In the genomic region with DNA sequence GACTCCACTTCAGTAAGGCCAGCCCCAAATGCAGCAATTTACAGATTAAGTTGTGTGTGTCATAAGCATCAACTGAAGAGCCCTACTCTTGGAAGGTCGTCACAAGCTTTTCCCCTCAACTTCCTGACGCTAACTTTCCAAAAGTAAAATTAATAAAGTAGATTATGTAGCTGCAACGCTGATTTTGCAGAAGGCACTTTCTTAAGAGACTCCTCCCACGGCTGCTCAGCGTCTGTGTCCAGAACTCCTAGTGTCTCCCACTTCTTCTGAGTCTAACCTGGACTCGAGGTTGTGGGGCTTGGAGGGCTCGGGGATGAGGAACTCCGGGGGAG, we compare ENCODE assay signal across 8 mouse cellular contexts. TPM values are rescaled to one million over a fixed set of nuclear protein-coding genes. Genes with fewer than 3 reads are reported as not detected.
DNase-seq lines count a peak whose midpoint lies in the region; ATAC-seq and TF ChIP-seq lines count a peak whose summit lies in the region.

No protein-coding gene starts in this region.

- H3K9me3 ChIP-seq in heart, postnatal 0 days (replicated peaks; ENCODE audit: control insufficient read depth, low read length) = no peaks in the 10 kb centered on the region
- H3K9me3 ChIP-seq in MEL (replicated peaks; ENCODE audit: insufficient read depth, low read length) = no peaks in the 10 kb centered on the region
- H3K9me3 ChIP-seq in forebrain, postnatal 0 days (ENCODE audit: low read length) = no peaks in the 10 kb centered on the region
- no peaks in the 10 kb centered on the region for H3K9me3 ChIP-seq in midbrain, embryonic 10.5 days (replicated peaks)

- H3K4me3 ChIP-seq in heart, postnatal 0 days (ENCODE audit: low read depth, low read length) = peak overlapping the region; percentile 91
- peak overlapping the region; percentile 91 to 99 for H3K4me3 ChIP-seq in MEL (ENCODE audit: control insufficient read depth in 1 of 2, insufficient read depth in 1 of 2, low read depth in 2 of 2, low read length in 2 of 2)
- H3K4me3 ChIP-seq in forebrain, postnatal 0 days (ENCODE audit: low read depth, low read length) = peak overlapping the region; percentile 83
- H3K4me3 ChIP-seq in midbrain, embryonic 10.5 days = peak overlapping the region; percentile 96

- no peaks in the 10 kb centered on the region for H3K27me3 ChIP-seq in heart, postnatal 0 days (ENCODE audit: control insufficient read depth, insufficient read depth, low read length)
- H3K27me3 ChIP-seq in MEL (ENCODE audit: control insufficient read depth in 1 of 2, insufficient read depth in 2 of 2, low read length in 2 of 2) = no peaks in the 10 kb centered on the region
- no peaks in the 10 kb centered on the region for H3K27me3 ChIP-seq in forebrain, postnatal 0 days (ENCODE audit: insufficient read depth, low read length)
- H3K27me3 ChIP-seq in midbrain, embryonic 10.5 days (ENCODE audit: low read depth, poor library complexity, severe bottlenecking) = peaks cover 8% of the 10 kb centered on the region; the same call in 1 of the 2 replicates

- intact Hi-C loops in heart, postnatal 14 days (cut with DNase I) = loop anchor here (5.0 kb wide), 2 partner anchors 39 to 224 kb away; no protein-coding TSS in a partner anchor
- intact Hi-C loops in left cerebral cortex, postnatal 25 days (cut with DNase I) = loop anchor here (5.0 kb wide), 2 partner anchors 74 to 141 kb away; no protein-coding TSS in a partner anchor

- no peak for ATAC-seq in heart, postnatal 0 days (ENCODE audit: insufficient read depth, low read depth)
- no peak for ATAC-seq in forebrain, postnatal 0 days

- TF ChIP-seq POLR2A in MEL (IDR thresholded peaks at IDR 0.05; ENCODE audit: control insufficient read depth in 1 of 2, insufficient read depth in 1 of 2, low read depth in 1 of 2, low read length in 2 of 2, poor library complexity in 1 of 2) = no peak

- H3K4me2 ChIP-seq in heart, postnatal 0 days (ENCODE audit: low read depth, low read length) = peak overlapping the region; percentile 88
- peak overlapping the region; percentile 97 for H3K4me2 ChIP-seq in forebrain, postnatal 0 days (ENCODE audit: low read depth)

- peaks cover 32% of the 10 kb centered on the region for H3K79me2 ChIP-seq in MEL (ENCODE audit: control insufficient read depth, insufficient read depth, low read length, poor library complexity)

- TF ChIP-seq RAD21 in MEL (IDR thresholded peaks at IDR 0.05; ENCODE audit: low read depth, low read length) = no peak

- peak overlapping the region; percentile 93 for H3K27ac ChIP-seq in heart, postnatal 0 days (ENCODE audit: low read depth)
- peak overlapping the region; percentile 77 for H3K27ac ChIP-seq in MEL (ENCODE audit: control insufficient read depth, low read depth, low read length)
- no peak overlapping the region; the same call in 1 of the 2 replicates for H3K27ac ChIP-seq in forebrain, postnatal 0 days (ENCODE audit: low read depth, low read length)
- peak overlapping the region; percentile 97 for H3K27ac ChIP-seq in midbrain, embryonic 10.5 days (replicated peaks)

- H3K36me3 ChIP-seq in heart, postnatal 0 days (replicated peaks; ENCODE audit: control insufficient read depth, insufficient read depth, low read length) = no peaks in the 10 kb centered on the region
- H3K36me3 ChIP-seq in MEL (ENCODE audit: control insufficient read depth in 1 of 2, insufficient read depth in 2 of 2, low read length in 2 of 2) = peaks cover 0 to 20% of the 10 kb centered on the region in 2 experiments; a peak in 2 of 4 replicates
- no peaks in the 10 kb centered on the region for H3K36me3 ChIP-seq in forebrain, postnatal 0 days (ENCODE audit: insufficient read depth)
- H3K36me3 ChIP-seq in midbrain, embryonic 10.5 days = no peaks in the 10 kb centered on the region

- peak overlapping the region; percentile 84 for H3K9ac ChIP-seq in heart, postnatal 0 days (replicated peaks; ENCODE audit: low read depth, low read length)
- peak overlapping the region; percentile 100 for H3K9ac ChIP-seq in MEL (ENCODE audit: control insufficient read depth, low read depth, low read length, poor library complexity, severe bottlenecking)
- peak overlapping the region; percentile 88 for H3K9ac ChIP-seq in forebrain, postnatal 0 days

- TF ChIP-seq EP300 in heart, postnatal 0 days (IDR thresholded peaks at IDR 0.05; ENCODE audit: low read depth) = no peak
- TF ChIP-seq EP300 in MEL (IDR thresholded peaks at IDR 0.05; ENCODE audit: low read depth in 1 of 2, low read length in 2 of 2) = no peak

- under 1% methylated on average over 8 of the region's 8 CpGs for WGBS in heart, postnatal 0 days
- WGBS in forebrain, postnatal 0 days = 0% methylated on average over 8 of the region's 8 CpGs
- under 1% methylated on average over 8 of the region's 8 CpGs for WGBS in midbrain, embryonic 10.5 days

- TF ChIP-seq CTCF in heart, postnatal 0 days (IDR thresholded peaks at IDR 0.05; ENCODE audit: low read depth) = no peak
- TF ChIP-seq CTCF in MEL (IDR thresholded peaks at IDR 0.05 in 2 of 3, conservative IDR thresholded peaks at IDR 0.05 in 1 of 3; ENCODE audit: control insufficient read depth in 1 of 3, insufficient read depth in 1 of 3, low read depth in 2 of 3, low read length in 3 of 3, poor library complexity in 1 of 3, severe bottlenecking in 1 of 3) = no peak
- TF ChIP-seq CTCF in forebrain, postnatal 0 days (IDR thresholded peaks at IDR 0.05; ENCODE audit: low read depth) = no peak

- DNase-seq in heart, postnatal 0 days (ENCODE audit: low spot score) = no peak
- DNase-seq in heart, postnatal 14 days = no peak
- no peak for DNase-seq in MEL (ENCODE audit: low read depth, low spot score)
- no peak for DNase-seq in forebrain, postnatal 0 days
- no peak for DNase-seq in midbrain, embryonic 10.5 days (ENCODE audit: low spot score)
- no peak for DNase-seq in left cerebral cortex, postnatal 25 days (ENCODE audit: low spot score in 2 of 2)
- no peak for DNase-seq in cerebellum, postnatal 10 days
- DNase-seq in kidney, postnatal 14 days = no peak

- no peaks in the 10 kb centered on the region for H3K4me1 ChIP-seq in heart, postnatal 0 days (ENCODE audit: control insufficient read depth, insufficient read depth)
- peaks cover 0 to 23% of the 10 kb centered on the region in 2 experiments; a peak in 2 of 4 replicates for H3K4me1 ChIP-seq in MEL (ENCODE audit: control insufficient read depth in 1 of 2, insufficient read depth in 2 of 2, low read length in 2 of 2)
- peaks cover 8% of the 10 kb centered on the region for H3K4me1 ChIP-seq in forebrain, postnatal 0 days (ENCODE audit: insufficient read depth)
- H3K4me1 ChIP-seq in midbrain, embryonic 10.5 days = peaks cover 28% of the 10 kb centered on the region

TF ChIP-seq in MEL, 35 proteins besides CTCF, POLR2A, EP300 and RAD21:
- no peak for TF ChIP-seq JUND (IDR thresholded peaks at IDR 0.05; ENCODE audit: low read depth, low read length)
- no peak for TF ChIP-seq MAX (IDR thresholded peaks at IDR 0.05; ENCODE audit: low read length)
- no peak for TF ChIP-seq POLR2AphosphoS5 (IDR thresholded peaks at IDR 0.05; ENCODE audit: borderline replicate concordance, low read depth, low read length)
- no peak for TF ChIP-seq NRF1 (IDR thresholded peaks at IDR 0.05; ENCODE audit: insufficient read depth, low read depth, low read length, poor library complexity, severe bottlenecking)
- no peak for TF ChIP-seq MYB (IDR thresholded peaks at IDR 0.05; ENCODE audit: low read depth, low read length)
- no peak for TF ChIP-seq ELF1 (IDR thresholded peaks at IDR 0.05; ENCODE audit: low read depth, low read length)
- no peak for TF ChIP-seq HCFC1 (IDR thresholded peaks at IDR 0.05; ENCODE audit: low read depth, low read length)
- TF ChIP-seq UBTF (IDR thresholded peaks at IDR 0.05; ENCODE audit: borderline replicate concordance, insufficient read depth, low read depth, low read length) = no peak
- TF ChIP-seq SMC3 (IDR thresholded peaks at IDR 0.05; ENCODE audit: low read depth, low read length) = no peak
- TF ChIP-seq ETS1 (IDR thresholded peaks at IDR 0.05; ENCODE audit: low read depth, low read length) = no peak
- TF ChIP-seq KAT2A (conservative IDR thresholded peaks at IDR 0.05; ENCODE audit: low read depth, low read length) = no peak
- TF ChIP-seq MAZ (IDR thresholded peaks at IDR 0.05; ENCODE audit: low read depth, low read length) = no peak
- no peak for TF ChIP-seq USF1 (IDR thresholded peaks at IDR 0.05; ENCODE audit: low read depth, low read length)
- 0 out of 2 replicates have a peak, but pooled peaks have one; percentile 70 for TF ChIP-seq CHD1 (IDR thresholded peaks at IDR 0.05; ENCODE audit: low read depth, low read length)
- TF ChIP-seq ZNF384 (IDR thresholded peaks at IDR 0.05; ENCODE audit: low read depth, low read length) = peak; percentile 19; the same call in 1 of the 2 replicates
- TF ChIP-seq GATA1 (IDR thresholded peaks at IDR 0.05; ENCODE audit: low read depth, low read length) = no peak
- no peak for TF ChIP-seq RCOR1 (IDR thresholded peaks at IDR 0.05; ENCODE audit: low read depth, low read length)
- TF ChIP-seq E2F4 (IDR thresholded peaks at IDR 0.05; ENCODE audit: borderline replicate concordance, low read depth, low read length) = 0 out of 2 replicates have a peak, but pooled peaks have one; percentile 17
- no peak for TF ChIP-seq ZKSCAN1 (IDR thresholded peaks at IDR 0.05; ENCODE audit: low read depth, low read length)
- no peak for TF ChIP-seq TAL1 (IDR thresholded peaks at IDR 0.05; ENCODE audit: low read length)
- TF ChIP-seq SIN3A (IDR thresholded peaks at IDR 0.05; ENCODE audit: low read length) = no peak
- TF ChIP-seq BHLHE40 (IDR thresholded peaks at IDR 0.05; ENCODE audit: borderline replicate concordance, low read depth, low read length) = no peak

RNA-seq across cellular contexts. Expression of a gene that starts 1.5 kb away (rescaled TPM):
- total RNA-seq in heart, postnatal 0 days (2014; rRNA removed; ENCODE audit: low replicate concordance) = 7.2 and 10.4 TPM in 2 replicates
- 3.5 and 3.6 TPM in 2 replicates for polyA plus RNA-seq in heart, postnatal 0 days (2015; fragmentation: Nextera tagmentation; extraction: Ambion mirVana)
- total RNA-seq in heart, postnatal 14 days (2021) = 1 to 10 TPM; 5.0 to 7.0 TPM
- 11.1 TPM in 2 replicates for total RNA-seq in MEL (2012; rRNA removed)
- polyA plus RNA-seq in MEL (2012; ENCODE audit: insufficient read depth in 1 of 2, insufficient read length in 2 of 2, low read depth in 1 of 2, low replicate concordance in 2 of 2, missing spikeins in 1 of 2) = 100 to 1,000 TPM in 1 of 2 experiments, 10 to 100 TPM in 1; 18.5 to 138 TPM
- total RNA-seq in forebrain, postnatal 0 days (2014; rRNA removed) = 7.2 and 8.0 TPM in 2 replicates
- 4.0 and 5.3 TPM in 2 replicates for polyA plus RNA-seq in forebrain, postnatal 0 days (2015; fragmentation: Nextera tagmentation; extraction: Ambion mirVana)
- polyA plus RNA-seq in midbrain, embryonic 10.5 days (2016; fragmentation: Nextera tagmentation; extraction: Ambion mirVana) = 20.7 and 23.6 TPM in 2 replicates
- 10 to 100 TPM; 10.2 to 10.6 TPM for total RNA-seq in left cerebral cortex, postnatal 25 days (2021)
